Mouse (Mus musculus) midbrain, embryonic 11.5 days (tissue): ENCODE data around the gene Cd164. TPM values are rescaled to one million over a fixed set of nuclear protein-coding genes. Genes with fewer than 3 reads are reported as not detected.

Experiments
- ATAC-seq: fragments of 200-750 bp; cut with Nextera tagmentation; 2 replicates; pipeline ENCODE4 v1.8.0; 2017; ENCODE audit warnings: moderate TSS enrichment, moderate library complexity; ENCODE audit not compliant: low FRiP score
- DNase-seq: peaks from one replicate; pipeline ENCODE4 v3.0.0; 2015; ENCODE audit warnings: low spot score; ENCODE audit errors: missing footprints
- H3K27ac ChIP-seq: fragments of 300-500 bp; sonication (generic); 2 replicates; pipeline ENCODE4 v1.5.1; 2014; ENCODE audit warnings: low read depth, low read length
- H3K27me3 ChIP-seq: fragments of 300-500 bp; sonication (generic); 2 replicates; pipeline ENCODE4 v1.6.1; 2014; ENCODE audit warnings: mild to moderate bottlenecking, low read length, moderate library complexity, mixed read lengths; ENCODE audit not compliant: control insufficient read depth, insufficient read depth
- H3K36me3 ChIP-seq: fragments of 300-500 bp; sonication (generic); 2 replicates; pipeline ENCODE4 v1.6.1; 2014; ENCODE audit warnings: mild to moderate bottlenecking, low read length, moderate library complexity, mixed read lengths; ENCODE audit not compliant: control insufficient read depth, insufficient read depth
- H3K4me1 ChIP-seq: fragments of 300-500 bp; sonication (generic); 2 replicates; pipeline ENCODE4 v1.6.1; 2014; ENCODE audit warnings: low read length; ENCODE audit not compliant: control insufficient read depth, insufficient read depth
- H3K4me2 ChIP-seq: fragments of 300-500 bp; sonication (generic); 2 replicates; pipeline ENCODE4 v1.6.1; 2014; ENCODE audit warnings: mild to moderate bottlenecking, moderate library complexity
- H3K4me3 ChIP-seq: fragments of 300-500 bp; sonication (generic); 2 replicates; pipeline ENCODE4 v1.5.1; 2014; ENCODE audit warnings: low read depth, low read length
- H3K9ac ChIP-seq: fragments of 300-500 bp; sonication (generic); 2 replicates; pipeline ENCODE4 v1.6.1; 2014; ENCODE audit warnings: low read length
- H3K9me3 ChIP-seq: fragments of 300-500 bp; sonication (generic); 2 replicates; pipeline ENCODE4 v1.6.1; 2016; ENCODE audit warnings: low read length; ENCODE audit not compliant: control insufficient read depth
- WGBS: fragments of 180-500 bp; shearing (Covaris S2); extraction: QIAGEN DNeasy Blood & Tissue Kit; methylation state at CpG from one replicate; pipeline ENCODE4 v1.1.7; 2014; 5-methylcytosine and 5-hydroxymethylcytosine counted together
- polyA plus RNA-seq: library from polyadenylated mRNA; unstranded; fragments of >200 nt; fragmentation: Nextera tagmentation; extraction: Ambion mirVana; gene quantifications from 2 replicates; pipeline ENCODE4 v1.2.1, GENCODE M21; 2014

Gene Cd164
- polyA plus RNA-seq, 1 experiment from 2014 or later: 112 TPM

GRCm38 (mm10) chr10:41552319-41552718, 33.1 kb downstream of the Cd164 start:
- H3K27me3 ChIP-seq: no peaks in the 10 kb centered on the region
- ATAC-seq (no peak), DNase-seq (no peak)
- H3K27ac ChIP-seq: no peak overlapping the region
- 0 out of 2 replicates have a peak, but pooled peaks cover 2% of the 10 kb centered on the region for H3K4me1 ChIP-seq
- no peak overlapping the region for H3K9ac ChIP-seq
- H3K4me2 ChIP-seq: no peak overlapping the region
- H3K9me3 ChIP-seq: peaks cover 4% of the 10 kb centered on the region
- H3K36me3 ChIP-seq: no peaks in the 10 kb centered on the region
- H3K4me3 ChIP-seq: no peak overlapping the region
- 14% methylated on average over 3 of the region's 3 CpGs for WGBS

GRCm38 (mm10) chr10:41552847-41553589, 33.8 kb downstream of the Cd164 start:
- ATAC-seq (no peak), DNase-seq (no peak)
- Histone ChIP-seq H3K27ac (no peak overlapping the region), H3K4me2 (no peak overlapping the region), H3K9ac (no peak overlapping the region), H3K27me3 (no peaks in the 10 kb centered on the region), H3K9me3 (peaks cover 4% of the 10 kb centered on the region), H3K4me1 (0 out of 2 replicates have a peak, but pooled peaks cover 2% of the 10 kb centered on the region), H3K4me3 (no peak overlapping the region), H3K36me3 (no peaks in the 10 kb centered on the region)
- WGBS: 38% methylated on average over 14 of the region's 14 CpGs

- Histone ChIP-seq H3K27me3 (no peaks in the 10 kb centered on the region), H3K27ac (no peak overlapping the region), H3K9me3 (peaks cover 4% of the 10 kb centered on the region), H3K4me1 (0 out of 2 replicates have a peak, but pooled peaks cover 2% of the 10 kb centered on the region), H3K4me2 (no peak overlapping the region), H3K9ac (no peak overlapping the region), H3K36me3 (no peaks in the 10 kb centered on the region), H3K4me3 (no peak overlapping the region)
- ATAC-seq (no peak), DNase-seq (no peak)
- WGBS: 78% methylated on average over 4 of the region's 4 CpGs
Observed at GRCm38 (mm10) chr10:41553711-41554110, 34.5 kb downstream of the Cd164 start.

DNA sequence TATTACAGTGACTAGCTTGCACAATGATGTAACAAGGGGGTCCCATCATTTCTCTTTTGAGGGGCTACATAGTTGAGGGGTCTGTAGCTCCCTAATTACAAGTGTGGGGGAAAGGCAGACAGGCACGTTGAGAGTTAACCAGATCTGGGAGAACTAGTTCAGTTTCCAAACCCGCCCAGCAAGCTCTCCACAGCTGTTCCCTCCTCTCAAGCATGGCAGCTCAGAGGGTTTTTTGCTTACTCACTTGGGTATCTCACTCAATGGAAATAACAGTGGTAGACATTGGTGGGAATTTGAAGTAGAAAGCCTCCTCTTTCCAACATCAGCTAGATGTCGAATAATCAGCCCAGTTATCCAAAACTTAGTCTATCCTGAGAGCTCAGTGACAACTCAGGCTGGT, 35.9 kb downstream of the Cd164 start:
- WGBS: 88% methylated on average over 3 of the region's 3 CpGs
- no peaks in the 10 kb centered on the region; the same call in 1 of the 2 replicates for H3K9me3 ChIP-seq
- H3K36me3 ChIP-seq: no peaks in the 10 kb centered on the region
- no peak overlapping the region for H3K4me3 ChIP-seq
- no peak overlapping the region for H3K9ac ChIP-seq
- H3K4me2 ChIP-seq: no peak overlapping the region
- DNase-seq: no peak
- no peak for ATAC-seq
- no peak overlapping the region for H3K27ac ChIP-seq
- no peaks in the 10 kb centered on the region for H3K27me3 ChIP-seq
- H3K4me1 ChIP-seq: 0 out of 2 replicates have a peak, but pooled peaks cover 2% of the 10 kb centered on the region

DNA sequence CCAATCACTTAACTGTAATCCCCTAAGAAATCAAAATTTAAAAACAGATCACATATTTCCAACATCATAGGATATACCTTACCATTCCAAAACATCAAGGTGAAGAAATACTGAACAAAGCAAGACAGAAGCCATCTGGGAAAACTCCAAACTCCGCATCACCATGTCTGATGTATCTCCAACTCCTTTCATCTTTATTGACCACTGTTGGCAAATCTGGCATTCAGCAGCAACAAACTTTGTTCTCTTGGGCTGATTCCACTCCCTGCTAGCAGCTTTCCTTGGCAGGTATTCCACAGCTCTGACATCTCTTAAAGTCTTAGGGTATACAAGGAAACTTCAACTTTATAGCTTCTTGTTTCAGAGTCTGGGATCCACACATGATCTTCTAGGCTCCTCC, 39.2 kb downstream of the Cd164 start:
- H3K27me3 ChIP-seq: no peaks in the 10 kb centered on the region
- H3K4me2 ChIP-seq: no peak overlapping the region
- no peaks in the 10 kb centered on the region for H3K4me1 ChIP-seq
- no peak overlapping the region for H3K9ac ChIP-seq
- no peaks in the 10 kb centered on the region; the same call in 1 of the 2 replicates for H3K9me3 ChIP-seq
- WGBS: 97% methylated on average over 1 of the region's 1 CpGs
- DNase-seq: no peak
- H3K27ac ChIP-seq: no peak overlapping the region
- no peak overlapping the region for H3K4me3 ChIP-seq
- H3K36me3 ChIP-seq: no peaks in the 10 kb centered on the region
- no peak for ATAC-seq

- H3K4me2 ChIP-seq: no peak overlapping the region
- no peaks in the 10 kb centered on the region for H3K36me3 ChIP-seq
- 87% methylated on average over 10 of the region's 10 CpGs for WGBS
- no peak overlapping the region for H3K27ac ChIP-seq
- no peaks in the 10 kb centered on the region; the same call in 1 of the 2 replicates for H3K9me3 ChIP-seq
- DNase-seq: peak; percentile 54
- no peak overlapping the region for H3K4me3 ChIP-seq
- no peak for ATAC-seq
- H3K27me3 ChIP-seq: no peaks in the 10 kb centered on the region
- H3K9ac ChIP-seq: no peak overlapping the region
- no peaks in the 10 kb centered on the region for H3K4me1 ChIP-seq
Observed at GRCm38 (mm10) chr10:41561701-41562395, 42.6 kb downstream of the Cd164 start.

DNA sequence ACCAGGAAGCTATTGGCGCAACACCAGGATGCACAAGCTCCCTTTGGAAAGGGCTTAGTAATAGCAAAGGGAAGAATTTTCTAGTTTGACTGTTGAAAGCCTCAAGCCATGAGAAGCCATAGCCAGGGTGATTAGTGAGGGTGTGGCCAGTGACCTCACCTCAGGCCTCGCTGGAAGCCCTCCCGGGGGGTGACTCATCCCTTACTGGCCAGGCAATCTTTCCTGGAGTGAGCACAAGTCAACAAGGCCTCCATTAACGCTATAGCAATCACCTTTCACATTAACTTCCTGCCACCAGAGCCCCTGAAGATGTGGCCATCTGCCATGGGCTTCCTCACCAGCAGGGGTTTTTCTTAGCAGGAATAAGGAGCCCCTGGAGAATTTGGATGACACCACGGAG, 45.9 kb downstream of the Cd164 start:
- Histone ChIP-seq H3K4me1 (no peaks in the 10 kb centered on the region), H3K27me3 (no peaks in the 10 kb centered on the region), H3K9me3 (no peaks in the 10 kb centered on the region; the same call in 1 of the 2 replicates), H3K27ac (no peak overlapping the region), H3K4me3 (no peak overlapping the region), H3K4me2 (no peak overlapping the region), H3K9ac (no peak overlapping the region), H3K36me3 (no peaks in the 10 kb centered on the region)
- DNase-seq (no peak), ATAC-seq (no peak)
- WGBS: 36% methylated on average over 5 of the region's 5 CpGs

DNA sequence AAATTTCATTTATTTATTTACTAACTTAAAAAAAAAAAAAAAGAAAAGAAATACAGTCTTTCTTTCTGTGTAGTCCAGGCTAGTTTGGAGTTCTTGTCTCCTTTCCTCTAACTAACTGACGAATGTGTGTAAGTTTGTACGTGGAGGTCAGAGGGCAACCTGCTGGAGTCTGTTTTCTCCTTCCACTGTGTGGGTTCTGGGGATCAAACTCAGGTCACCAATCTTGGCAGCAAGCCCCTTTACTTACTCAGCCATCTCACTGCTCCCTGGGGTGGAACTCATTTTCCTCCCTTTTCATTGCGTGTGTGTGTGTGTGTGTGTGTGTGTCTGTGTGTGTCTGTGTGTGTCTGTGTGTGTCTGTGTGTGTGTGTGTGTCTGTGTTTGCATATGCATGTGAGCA, 49.1 kb downstream of the Cd164 start:
- H3K9ac ChIP-seq: no peak overlapping the region
- no peaks in the 10 kb centered on the region for H3K27me3 ChIP-seq
- no peaks in the 10 kb centered on the region for H3K9me3 ChIP-seq
- no peak overlapping the region for H3K4me3 ChIP-seq
- WGBS: 63% methylated on average over 3 of the region's 3 CpGs
- H3K4me2 ChIP-seq: no peak overlapping the region
- DNase-seq (peak; percentile 59), ATAC-seq (no peak)
- H3K27ac ChIP-seq: no peak overlapping the region
- H3K4me1 ChIP-seq: no peaks in the 10 kb centered on the region; the same call in 1 of the 2 replicates
- no peaks in the 10 kb centered on the region for H3K36me3 ChIP-seq

DNA sequence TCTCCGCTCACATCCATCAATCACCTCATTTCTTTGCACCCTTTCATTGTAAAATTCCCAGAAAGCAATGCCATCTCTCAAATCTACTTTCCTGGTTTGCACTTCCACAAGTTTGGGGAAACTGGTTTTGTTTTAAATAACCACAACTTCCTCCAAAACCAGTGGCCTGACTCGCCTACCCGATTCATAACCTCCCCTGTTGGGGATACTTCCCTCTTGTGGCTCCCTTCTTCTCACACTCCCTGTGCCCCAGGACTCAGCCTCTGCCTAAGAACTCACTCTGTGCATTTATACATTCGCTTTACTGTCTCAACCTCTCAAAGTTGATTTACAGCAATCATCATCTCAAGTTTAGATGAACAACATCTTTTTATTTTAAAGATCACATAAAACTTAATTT, 51.9 kb downstream of the Cd164 start:
- H3K9me3 ChIP-seq: no peaks in the 10 kb centered on the region
- H3K9ac ChIP-seq: no peak overlapping the region
- H3K27me3 ChIP-seq: no peaks in the 10 kb centered on the region
- no peak overlapping the region for H3K4me2 ChIP-seq
- H3K4me1 ChIP-seq: no peaks in the 10 kb centered on the region; the same call in 1 of the 2 replicates
- peak; percentile 1 for DNase-seq
- no peak overlapping the region for H3K27ac ChIP-seq
- H3K4me3 ChIP-seq: no peak overlapping the region
- WGBS: 92% methylated on average over 4 of the region's 4 CpGs
- no peak for ATAC-seq
- H3K36me3 ChIP-seq: no peaks in the 10 kb centered on the region
